In genomic region chr14:11556356-11557130, GRCm38 (mm10) we compare ENCODE assay signal across 8 mouse cellular contexts. TPM values are rescaled to one million over a fixed set of nuclear protein-coding genes. Genes with fewer than 3 reads are reported as not detected.
A peak's percentile ranks its signal among the peaks of the same experiment; 100 is the strongest.
DNase-seq lines count a peak whose midpoint lies in the region; ATAC-seq and TF ChIP-seq lines count a peak whose summit lies in the region.

No protein-coding gene starts in this region.

- peak overlapping the region; percentile 92 for H3K9ac ChIP-seq in intestine, embryonic 14.5 days (ENCODE audit: low read length)

- no peak for ATAC-seq in intestine, embryonic 14.5 days (replicated peaks; ENCODE audit: low FRiP score, low TSS enrichment, low read depth)

- peak overlapping the region; percentile 95 for H3K4me2 ChIP-seq in intestine, embryonic 14.5 days (ENCODE audit: low read length)

- no peaks in the 10 kb centered on the region for H3K36me3 ChIP-seq in intestine, embryonic 14.5 days (ENCODE audit: control insufficient read depth, insufficient read depth, low read length)

- H3K4me3 ChIP-seq in intestine, embryonic 14.5 days (ENCODE audit: low read depth, low read length), result peak overlapping the region; percentile 78
- peak overlapping the region; percentile 87 for H3K4me3 ChIP-seq in left cerebral cortex, adult 2 months

- intact Hi-C loops in gastrocnemius, postnatal 36 days (cut with DNase I), result loop anchor here (5.0 to 10.0 kb wide), 3 partner anchors 86 to 298 kb away; no protein-coding TSS in a partner anchor
- intact Hi-C loops in left cerebral cortex, adult 2 months (cut with DNase I), result loop anchor here (5.0 to 10.0 kb wide), 3 partner anchors 148 to 448 kb away; no protein-coding TSS in a partner anchor

- peaks cover 24% of the 10 kb centered on the region for H3K4me1 ChIP-seq in intestine, embryonic 14.5 days (replicated peaks; ENCODE audit: control insufficient read depth, insufficient read depth, low read length)

- peak; percentile 83 for DNase-seq in adrenal gland, postnatal 10 days
- DNase-seq in embryo, embryonic 11.5 days (ENCODE audit: low read depth, low spot score), result peak; percentile 50
- peak; percentile 52 to 67 for DNase-seq in gastrocnemius, postnatal 36 days
- peak; percentile 77 for DNase-seq in intestine, embryonic 14.5 days (ENCODE audit: low spot score)
- DNase-seq in left cerebral cortex, adult 2 months (ENCODE audit: extremely low spot score in 1 of 2, low spot score in 2 of 2), result peak; percentile 78
- peak; percentile 69 for DNase-seq in lung, postnatal 25 days (ENCODE audit: low spot score)
- peak; percentile 54 to 66 for DNase-seq in right cerebral cortex, postnatal 36 days (ENCODE audit: low spot score in 2 of 2)
- DNase-seq in thymus, adult 18-20 months, result no peak

- H3K9me3 ChIP-seq in intestine, embryonic 14.5 days (ENCODE audit: control insufficient read depth, low read length), result no peaks in the 10 kb centered on the region

- no peak overlapping the region for H3K27ac ChIP-seq in intestine, embryonic 14.5 days (ENCODE audit: low read depth)
- peak overlapping the region; percentile 97 for H3K27ac ChIP-seq in left cerebral cortex, adult 2 months

- 6% methylated on average over 26 of the region's 26 CpGs for WGBS in intestine, embryonic 14.5 days

- TF ChIP-seq CTCF in left cerebral cortex, adult 2 months (IDR thresholded peaks at IDR 0.05), result peak; percentile 71

- no peaks in the 10 kb centered on the region for H3K27me3 ChIP-seq in intestine, embryonic 14.5 days (replicated peaks; ENCODE audit: control insufficient read depth, insufficient read depth, low read length)

RNA-seq across cellular contexts. Expression of gene Ptprg, which starts 3.2 kb away (rescaled TPM):
- total RNA-seq in adrenal gland, postnatal 10 days (2021), result 10 to 100 TPM; 89.9 to 96.8 TPM
- 10 to 100 TPM; 25.4 to 26.2 TPM for total RNA-seq in gastrocnemius, postnatal 36 days (2021)
- polyA plus RNA-seq in intestine, embryonic 14.5 days (2014; fragmentation: Nextera tagmentation; extraction: Ambion mirVana), result 25.1 and 25.8 TPM in 2 replicates
- total RNA-seq in left cerebral cortex, adult 2 months (2021), result 100 to 1,000 TPM in 1 of 2 experiments, 10 to 100 TPM in 1; 85.9 to 111 TPM

Comparison
In these comparisons a context has a peak if more than half of its experiments do, and no peak if none do; other contexts are left out.
1. DNase-seq: peak in adrenal gland, postnatal 10 days (single experiment), embryo, embryonic 11.5 days (single experiment), gastrocnemius, postnatal 36 days (2 of 2), intestine, embryonic 14.5 days (single experiment), left cerebral cortex, adult 2 months (2 of 2), lung, postnatal 25 days (single experiment) and right cerebral cortex, postnatal 36 days (2 of 2); none in thymus, adult 18-20 months (0 of 2).